Mouse (Mus musculus): ENCODE measurements around the gene Wdr49.
"Not testable (repeated sequence)": the region's sequence is repeated elsewhere in the genome, so short reads cannot be mapped to it uniquely, and the experiment has no call there.

The Wdr49 gene

DNA sequence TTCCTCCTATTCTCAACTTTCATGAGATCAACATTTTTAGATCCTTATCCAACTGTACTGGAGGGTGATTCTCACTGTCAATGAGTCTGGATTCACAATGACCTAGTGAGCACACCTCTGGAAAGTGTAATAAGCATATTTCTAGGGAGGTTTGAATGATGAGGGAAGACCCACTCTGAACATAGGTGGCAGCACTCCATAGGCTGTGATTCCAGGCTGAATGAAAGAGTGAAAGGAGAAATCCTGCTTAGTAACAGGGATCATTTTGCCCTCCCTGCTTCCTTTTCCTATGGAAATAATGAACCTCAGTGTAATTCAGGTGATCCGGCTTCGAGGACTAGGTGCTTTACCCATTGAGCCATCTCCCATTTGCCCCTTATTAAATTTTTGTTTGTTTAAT, 180.9 kb downstream of the Wdr49 start:
- DNase-seq (ENCODE audit: low spot score in 2 of 2) = no peak

DNA sequence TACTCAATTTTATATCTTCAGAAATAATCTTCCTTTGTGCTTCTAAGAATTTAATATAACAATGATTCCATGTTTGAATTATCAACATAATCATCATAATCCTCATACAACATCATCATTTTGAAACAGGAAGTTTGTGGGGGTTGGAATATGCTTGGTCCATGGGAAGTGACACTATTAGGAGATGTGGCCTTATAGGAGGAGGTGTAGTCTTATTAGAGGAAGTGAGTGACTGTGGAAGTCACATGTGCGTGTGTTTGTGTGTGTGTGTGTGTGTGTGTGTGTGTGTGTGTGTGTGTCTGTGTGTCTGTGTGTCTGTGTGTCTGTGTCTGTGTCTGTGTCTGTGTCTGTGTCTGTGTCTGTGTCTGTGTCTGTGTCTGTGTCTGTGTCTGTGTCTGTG, 182.5 kb downstream of the Wdr49 start:
- DNase-seq (ENCODE audit: low spot score in 2 of 2) = not testable (repeated sequence)

DNA sequence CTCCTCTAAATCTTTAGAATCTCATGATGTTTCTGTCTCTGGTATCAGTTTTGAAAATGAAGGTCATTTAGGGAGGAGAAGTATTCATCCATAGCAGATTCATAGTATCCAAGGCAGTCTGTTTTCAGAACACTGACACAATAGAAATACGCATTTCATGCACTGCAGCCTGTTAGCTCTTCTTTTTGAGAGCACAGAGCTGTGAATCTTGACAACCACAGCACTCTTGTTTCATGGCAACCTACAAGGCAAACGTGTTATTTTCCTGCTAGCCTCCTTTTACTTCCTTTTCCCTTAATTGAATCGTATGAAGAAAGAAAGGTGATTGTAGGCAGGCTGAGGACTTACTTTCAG, 184.2 kb downstream of the Wdr49 start:
- no peak for DNase-seq (ENCODE audit: low spot score in 2 of 2)

DNA sequence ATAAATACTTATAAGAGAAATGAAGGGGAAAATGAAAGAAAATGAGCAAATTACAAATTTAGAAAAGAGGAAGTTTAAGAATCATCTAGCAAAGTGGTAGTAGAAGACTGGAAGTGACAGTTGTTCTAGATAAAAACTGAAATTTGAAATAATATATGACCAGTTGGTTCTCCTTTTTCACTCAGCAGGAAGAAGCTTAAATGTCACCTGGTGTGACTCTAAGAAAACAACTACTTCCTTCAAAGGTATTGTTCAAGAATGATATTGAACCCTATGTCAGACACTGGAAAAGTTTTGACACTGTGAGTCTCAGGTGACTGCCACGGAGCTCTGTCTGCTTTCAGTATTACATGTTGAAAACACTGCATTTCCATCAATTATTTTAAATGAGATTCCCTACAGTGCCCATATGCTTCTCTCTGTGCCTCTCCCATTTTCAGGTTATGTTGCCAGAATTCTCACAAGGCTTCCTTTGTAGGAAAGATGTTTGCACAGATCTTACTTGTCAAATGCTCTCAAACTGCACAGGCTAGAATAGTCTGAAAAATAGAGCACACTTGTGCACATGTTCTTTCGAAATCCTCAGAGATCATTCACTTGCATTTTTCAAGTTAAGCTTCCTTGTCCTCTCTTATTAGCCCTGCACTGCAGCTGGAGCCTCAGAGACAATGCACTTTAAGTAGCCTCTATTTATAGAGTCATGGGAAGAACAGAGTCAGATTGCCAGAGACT, 184.8 kb downstream of the Wdr49 start:
- no peak for DNase-seq (ENCODE audit: low spot score in 2 of 2)

DNA sequence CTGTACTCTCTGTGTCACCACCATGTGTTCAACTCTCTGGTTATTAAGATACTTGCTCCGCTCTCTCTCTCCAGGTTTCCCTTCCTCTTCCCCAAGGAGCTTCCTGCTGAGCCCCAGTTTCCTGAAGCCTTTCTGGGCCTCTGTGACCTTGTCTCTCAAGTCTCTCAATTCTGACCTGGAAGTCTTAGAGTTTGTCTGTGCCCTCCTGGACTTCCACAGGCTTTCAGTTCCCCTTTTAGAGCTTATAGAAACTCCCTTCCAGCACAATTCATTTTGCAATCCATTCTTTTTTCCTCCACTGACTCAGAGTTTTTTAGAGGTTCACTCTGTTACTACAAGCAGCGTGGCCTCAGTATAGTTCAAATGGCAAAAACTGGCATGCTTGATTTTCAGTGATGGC, 188.7 kb downstream of the Wdr49 start:
- no peak for DNase-seq (ENCODE audit: low spot score in 2 of 2)

DNA sequence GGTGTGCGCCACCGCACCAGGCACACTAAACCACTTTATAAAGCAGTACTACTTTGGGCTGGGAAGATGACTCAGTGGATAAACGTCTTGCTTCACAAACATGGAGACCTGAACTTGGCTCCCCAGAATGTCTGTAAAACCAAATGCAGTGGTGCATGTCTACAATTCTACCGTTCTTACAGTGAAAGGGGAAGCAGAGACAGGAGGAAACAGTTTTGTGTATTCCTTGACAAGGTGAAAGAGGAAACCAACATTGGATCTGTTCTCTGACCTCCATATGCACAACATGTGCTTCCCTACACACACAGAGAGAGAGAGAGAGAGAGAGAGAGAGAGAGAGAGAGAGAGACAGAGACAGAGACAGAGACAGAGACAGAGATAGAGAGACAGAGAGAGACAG, 204.5 kb downstream of the Wdr49 start:
- DNase-seq (ENCODE audit: low spot score in 2 of 2) = no peak

DNA sequence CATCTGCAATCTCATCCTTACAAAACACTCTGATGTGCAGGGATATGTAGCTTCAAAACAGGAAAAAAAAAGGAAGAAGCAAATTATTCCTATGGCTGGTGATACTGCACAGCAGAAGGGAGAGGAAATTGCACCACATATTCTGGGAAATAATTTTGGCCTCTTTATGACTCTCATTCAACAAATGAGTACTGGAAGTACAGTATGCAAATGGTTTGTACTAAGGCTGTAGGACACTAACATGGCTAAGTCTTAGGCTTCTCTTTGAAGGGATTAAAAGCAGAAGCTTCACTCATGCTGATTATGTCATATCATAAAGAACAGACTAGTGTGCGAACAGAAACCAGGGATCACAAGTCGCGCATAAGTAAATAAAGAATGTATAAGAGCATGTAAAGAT, 205.4 kb downstream of the Wdr49 start:
- no peak for DNase-seq (ENCODE audit: low spot score in 2 of 2)

DNA sequence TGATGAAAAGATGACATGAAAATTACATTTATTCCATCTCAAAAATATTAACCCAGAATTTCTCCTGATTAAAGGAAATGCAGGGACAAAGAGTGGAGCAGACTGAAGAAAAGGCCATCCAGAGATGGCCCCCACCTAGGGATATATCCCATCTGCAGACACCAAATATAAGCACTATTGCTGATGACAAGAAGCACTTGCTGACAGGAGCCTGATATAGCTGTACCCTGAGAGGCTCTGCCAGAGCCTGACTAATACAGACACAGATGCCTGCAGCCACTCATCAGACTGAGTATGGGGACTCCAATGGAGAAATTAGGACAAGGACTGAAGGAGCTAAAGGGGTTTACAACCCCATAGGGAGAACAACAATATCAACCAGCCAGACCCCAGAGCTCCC, 206.8 kb downstream of the Wdr49 start:
- DNase-seq (ENCODE audit: low spot score in 2 of 2) = no peak

DNA sequence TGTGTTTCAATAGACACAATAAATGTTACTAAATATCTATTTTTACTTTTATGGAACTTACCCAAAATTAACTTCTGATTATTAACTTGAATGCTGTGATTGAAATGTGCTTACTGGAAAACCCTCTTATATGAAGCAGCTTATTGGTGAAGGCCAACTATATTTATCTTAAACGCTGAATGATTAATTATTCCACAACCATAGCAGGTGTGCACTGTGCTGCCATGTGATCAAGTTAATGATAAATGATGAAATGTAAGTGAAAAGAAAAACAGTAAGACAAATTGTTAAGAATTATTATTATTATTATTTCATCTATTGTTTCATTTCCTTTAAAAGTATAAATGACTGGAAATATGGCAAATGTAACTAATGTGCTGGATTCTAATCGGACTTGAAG, 212.0 kb downstream of the Wdr49 start, which contains the start of gene Serpini2:
Gene Serpini2 (minus strand): TSS at position 101 of the 400 bp plus-strand sequence.
- no peak for DNase-seq (ENCODE audit: low spot score in 2 of 2)

DNA sequence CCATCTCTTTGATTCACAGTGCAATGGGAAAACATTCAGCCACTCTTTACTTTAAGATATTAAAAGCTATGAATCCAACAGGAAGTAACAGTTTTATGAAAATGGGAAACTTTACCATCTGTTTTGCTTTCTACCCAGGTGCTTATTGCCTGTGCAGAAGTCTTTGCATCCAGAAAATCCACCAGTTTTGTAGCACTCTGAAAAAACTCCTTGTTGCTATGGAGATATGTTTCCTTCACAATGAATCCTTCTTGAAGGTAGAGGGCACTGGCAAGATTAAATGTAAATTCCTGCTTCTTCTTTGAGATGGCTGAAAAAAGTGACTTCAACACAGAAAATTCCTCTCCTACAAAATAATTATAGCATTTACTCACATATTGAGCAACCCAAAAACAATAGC, 222.6 kb downstream of the Wdr49 start:
- no peak for DNase-seq (ENCODE audit: low spot score in 2 of 2)

All from heart, adult 9 months (tissue).